Mouse (Mus musculus): ENCODE measurements at regions not wholly inside any gene's neighbourhood (a gene's known extent, or its start where the extent isn't known, plus 50 kb on each side); places are given as distances from the start of the nearest gene placed in this dataset.

- no peaks in the 10 kb centered on the region for H3K79me2 ChIP-seq (ENCODE audit: control insufficient read depth, insufficient read depth)
- H3K4me2 ChIP-seq (ENCODE audit: low read depth): no peak overlapping the region
- no peak for TF ChIP-seq MYOG (IDR thresholded peaks at IDR 0.05; ENCODE audit: control insufficient read depth in 1 of 3, insufficient read depth in 1 of 3, insufficient read length in 2 of 3, low read depth in 2 of 3)
- TF ChIP-seq USF1 (IDR thresholded peaks at IDR 0.05; ENCODE audit: low read depth): no peak
- TF ChIP-seq TCF3 (IDR thresholded peaks at IDR 0.05; ENCODE audit: insufficient read length, low read depth): no peak
- no peak for TF ChIP-seq REST (IDR thresholded peaks at IDR 0.05; ENCODE audit: insufficient read depth, insufficient read length)
- TF ChIP-seq SRF (IDR thresholded peaks at IDR 0.05; ENCODE audit: control insufficient read depth, insufficient read length, low read depth): no peak
- TF ChIP-seq MYOD1 (IDR thresholded peaks at IDR 0.05; ENCODE audit: control insufficient read depth in 1 of 3, insufficient read length in 2 of 3, low read depth in 2 of 3): no peak
- TF ChIP-seq MAX (IDR thresholded peaks at IDR 0.05; ENCODE audit: low read depth): no peak
- no peak for TF ChIP-seq E2F4 (IDR thresholded peaks at IDR 0.05; ENCODE audit: insufficient read depth)
- no peak for TF ChIP-seq POLR2A (IDR thresholded peaks at IDR 0.05; ENCODE audit: insufficient read length, low read depth)
- no peak for TF ChIP-seq POLR2AphosphoS2 (IDR thresholded peaks at IDR 0.05; ENCODE audit: insufficient read length, low read depth)
- no peak for TF ChIP-seq CEBPB (IDR thresholded peaks at IDR 0.05; ENCODE audit: insufficient read depth, poor library complexity, severe bottlenecking)
- no peak for TF ChIP-seq TCF12 (IDR thresholded peaks at IDR 0.05; ENCODE audit: insufficient read depth, poor library complexity, severe bottlenecking)
- no peak overlapping the region for H3K4me3 ChIP-seq
- no peaks in the 10 kb centered on the region for H3K36me3 ChIP-seq (ENCODE audit: control insufficient read depth, insufficient read depth)
- H3K27me3 ChIP-seq (ENCODE audit: control insufficient read depth, insufficient read depth, insufficient read length): no peaks in the 10 kb centered on the region
- H3ac ChIP-seq (ENCODE audit: control insufficient read depth, insufficient read length): no peak overlapping the region
These were observed 224.9 kb upstream of the Klf12 start for GRCm38 (mm10) chr14:100509396-100509795.

- Histone ChIP-seq H3K27me3 (ENCODE audit: control insufficient read depth, insufficient read depth, insufficient read length) (no peaks in the 10 kb centered on the region), H3K4me3 (no peak overlapping the region), H3K79me2 (ENCODE audit: control insufficient read depth, insufficient read depth) (no peaks in the 10 kb centered on the region), H3ac (ENCODE audit: control insufficient read depth, insufficient read length) (no peak overlapping the region), H3K36me3 (ENCODE audit: control insufficient read depth, insufficient read depth) (no peaks in the 10 kb centered on the region), H3K4me2 (ENCODE audit: low read depth) (no peak overlapping the region)
- TF ChIP-seq CEBPB (IDR thresholded peaks at IDR 0.05; ENCODE audit: insufficient read depth, poor library complexity, severe bottlenecking) (no peak), E2F4 (IDR thresholded peaks at IDR 0.05; ENCODE audit: insufficient read depth) (no peak), MYOD1 (IDR thresholded peaks at IDR 0.05; ENCODE audit: control insufficient read depth in 1 of 3, insufficient read length in 2 of 3, low read depth in 2 of 3) (no peak), TCF3 (IDR thresholded peaks at IDR 0.05; ENCODE audit: insufficient read length, low read depth) (no peak), TCF12 (IDR thresholded peaks at IDR 0.05; ENCODE audit: insufficient read depth, poor library complexity, severe bottlenecking) (no peak), REST (IDR thresholded peaks at IDR 0.05; ENCODE audit: insufficient read depth, insufficient read length) (no peak), SRF (IDR thresholded peaks at IDR 0.05; ENCODE audit: control insufficient read depth, insufficient read length, low read depth) (no peak), USF1 (IDR thresholded peaks at IDR 0.05; ENCODE audit: low read depth) (no peak), POLR2AphosphoS2 (IDR thresholded peaks at IDR 0.05; ENCODE audit: insufficient read length, low read depth) (no peak), MAX (IDR thresholded peaks at IDR 0.05; ENCODE audit: low read depth) (no peak), MYOG (IDR thresholded peaks at IDR 0.05; ENCODE audit: control insufficient read depth in 1 of 3, insufficient read depth in 1 of 3, insufficient read length in 2 of 3, low read depth in 2 of 3) (no peak), POLR2A (IDR thresholded peaks at IDR 0.05; ENCODE audit: insufficient read length, low read depth) (no peak)
These were observed 223.6 kb upstream of the Klf12 start for GRCm38 (mm10) chr14:100508087-100508486.

GRCm38 (mm10) chr14:100507616-100508015 is 223.1 kb upstream of the Klf12 start:
- no peak overlapping the region for H3K4me2 ChIP-seq (ENCODE audit: low read depth)
- H3ac ChIP-seq (ENCODE audit: control insufficient read depth, insufficient read length): no peak overlapping the region
- no peaks in the 10 kb centered on the region for H3K36me3 ChIP-seq (ENCODE audit: control insufficient read depth, insufficient read depth)
- H3K4me3 ChIP-seq: no peak overlapping the region
- TF ChIP-seq SRF (IDR thresholded peaks at IDR 0.05; ENCODE audit: control insufficient read depth, insufficient read length, low read depth) (no peak), MYOD1 (IDR thresholded peaks at IDR 0.05; ENCODE audit: control insufficient read depth in 1 of 3, insufficient read length in 2 of 3, low read depth in 2 of 3) (no peak), MAX (IDR thresholded peaks at IDR 0.05; ENCODE audit: low read depth) (no peak), TCF12 (IDR thresholded peaks at IDR 0.05; ENCODE audit: insufficient read depth, poor library complexity, severe bottlenecking) (no peak), CEBPB (IDR thresholded peaks at IDR 0.05; ENCODE audit: insufficient read depth, poor library complexity, severe bottlenecking) (no peak), POLR2AphosphoS2 (IDR thresholded peaks at IDR 0.05; ENCODE audit: insufficient read length, low read depth) (no peak), USF1 (IDR thresholded peaks at IDR 0.05; ENCODE audit: low read depth) (no peak), E2F4 (IDR thresholded peaks at IDR 0.05; ENCODE audit: insufficient read depth) (no peak), REST (IDR thresholded peaks at IDR 0.05; ENCODE audit: insufficient read depth, insufficient read length) (no peak), TCF3 (IDR thresholded peaks at IDR 0.05; ENCODE audit: insufficient read length, low read depth) (no peak), POLR2A (IDR thresholded peaks at IDR 0.05; ENCODE audit: insufficient read length, low read depth) (no peak), MYOG (IDR thresholded peaks at IDR 0.05; ENCODE audit: control insufficient read depth in 1 of 3, insufficient read depth in 1 of 3, insufficient read length in 2 of 3, low read depth in 2 of 3) (no peak)
- no peaks in the 10 kb centered on the region for H3K27me3 ChIP-seq (ENCODE audit: control insufficient read depth, insufficient read depth, insufficient read length)
- no peaks in the 10 kb centered on the region for H3K79me2 ChIP-seq (ENCODE audit: control insufficient read depth, insufficient read depth)

- no peaks in the 10 kb centered on the region for H3K79me2 ChIP-seq (ENCODE audit: control insufficient read depth, insufficient read depth)
- H3K36me3 ChIP-seq (ENCODE audit: control insufficient read depth, insufficient read depth): no peaks in the 10 kb centered on the region
- peak overlapping the region; percentile 31 for H3K4me2 ChIP-seq (ENCODE audit: low read depth)
- H3K4me3 ChIP-seq: no peak overlapping the region
- H3ac ChIP-seq (ENCODE audit: control insufficient read depth, insufficient read length): no peak overlapping the region
- no peaks in the 10 kb centered on the region for H3K27me3 ChIP-seq (ENCODE audit: control insufficient read depth, insufficient read depth, insufficient read length)
- TF ChIP-seq E2F4 (IDR thresholded peaks at IDR 0.05; ENCODE audit: insufficient read depth): no peak
- TF ChIP-seq CEBPB (IDR thresholded peaks at IDR 0.05; ENCODE audit: insufficient read depth, poor library complexity, severe bottlenecking): peak; percentile 85; the same call in 1 of the 2 replicates
These were observed 204.4 kb upstream of the Klf12 start for GRCm38 (mm10) chr14:100488837-100489236.

- TF ChIP-seq SRF (IDR thresholded peaks at IDR 0.05; ENCODE audit: control insufficient read depth, insufficient read length, low read depth) (no peak), E2F4 (IDR thresholded peaks at IDR 0.05; ENCODE audit: insufficient read depth) (no peak), MAX (IDR thresholded peaks at IDR 0.05; ENCODE audit: low read depth) (no peak), USF1 (IDR thresholded peaks at IDR 0.05; ENCODE audit: low read depth) (no peak), MYOD1 (IDR thresholded peaks at IDR 0.05; ENCODE audit: control insufficient read depth in 1 of 3, insufficient read length in 2 of 3, low read depth in 2 of 3) (no peak), MYOG (IDR thresholded peaks at IDR 0.05; ENCODE audit: control insufficient read depth in 1 of 3, insufficient read depth in 1 of 3, insufficient read length in 2 of 3, low read depth in 2 of 3) (no peak)
- Histone ChIP-seq H3K4me2 (ENCODE audit: low read depth) (no peak overlapping the region), H3K79me2 (ENCODE audit: control insufficient read depth, insufficient read depth) (no peaks in the 10 kb centered on the region), H3K4me3 (no peak overlapping the region), H3ac (ENCODE audit: control insufficient read depth, insufficient read length) (no peak overlapping the region), H3K27me3 (ENCODE audit: control insufficient read depth, insufficient read depth, insufficient read length) (no peaks in the 10 kb centered on the region), H3K36me3 (ENCODE audit: control insufficient read depth, insufficient read depth) (no peaks in the 10 kb centered on the region)
These were observed 201.0 kb upstream of the Klf12 start for GRCm38 (mm10) chr14:100485489-100485888.

Measured in myocyte (in vitro differentiated cells).